Mouse (Mus musculus) liver, adult 2 months (tissue): Measurements from ENCODE around the gene Nfia. TPM values are rescaled to one million over a fixed set of nuclear protein-coding genes. Genes with fewer than 3 reads are reported as not detected.

Experiments used
- DNase-seq: peaks from one replicate; pipeline ENCODE4 v3.0.0-alpha.2; 2011; ENCODE audit warnings: low read depth, low spot score; ENCODE audit errors: extremely low read depth
- H3K27ac ChIP-seq: fragments of 200-500 bp; replicated peaks from 2 replicates; pipeline ENCODE4 v1.5.1; 2012; ENCODE audit warnings: low read depth, mild to moderate bottlenecking, control low read depth, inconsistent platforms, low read length; ENCODE audit not compliant: insufficient read depth
- H3K27me3 ChIP-seq: fragments of 200-500 bp; 2 replicates; pipeline ENCODE4 v1.6.1; 2012; ENCODE audit warnings: mild to moderate bottlenecking, moderate library complexity, low read length, inconsistent platforms; ENCODE audit not compliant: control insufficient read depth, insufficient read depth
- H3K36me3 ChIP-seq: fragments of 200-500 bp; 2 replicates; pipeline ENCODE4 v1.6.1; 2012; ENCODE audit warnings: low read length, inconsistent platforms; ENCODE audit not compliant: control insufficient read depth, insufficient read depth
- H3K4me1 ChIP-seq: fragments of 200-500 bp; 2 replicates; pipeline ENCODE4 v1.6.1; 2011; ENCODE audit warnings: low read length; ENCODE audit not compliant: control insufficient read depth, insufficient read depth
- H3K4me3 ChIP-seq: fragments of 200-500 bp; 2 replicates; pipeline ENCODE4 v1.5.1; 2011; ENCODE audit warnings: low read depth, mild to moderate bottlenecking, control low read depth, low read length, moderate library complexity; ENCODE audit not compliant: insufficient read depth
- H3K79me2 ChIP-seq: fragments of 200-500 bp; 2 replicates; pipeline ENCODE4 v1.6.1; 2012; ENCODE audit warnings: inconsistent platforms, mild to moderate bottlenecking, low read length, moderate library complexity; ENCODE audit not compliant: control insufficient read depth, insufficient read depth
- H3K9ac ChIP-seq: fragments of 200-500 bp; 2 replicates; pipeline ENCODE4 v1.6.1; 2012; ENCODE audit warnings: low read depth, mild to moderate bottlenecking, control low read depth, inconsistent platforms, low read length
- CTCF ChIP-seq: fragments of 200-500 bp; IDR thresholded peaks from 2 replicates; pipeline ENCODE4 v1.5.1; 2011; ENCODE audit warnings: low read depth, low read length, control low read depth
- POLR2A ChIP-seq: fragments of 200-500 bp; IDR thresholded peaks from 2 replicates; pipeline ENCODE4 v1.6.1; 2011; ENCODE audit warnings: low read length, control low read depth; ENCODE audit not compliant: insufficient read depth; ENCODE audit errors: extremely low read depth
- WGBS: fragments of 180-500 bp; shearing (Covaris S2); methylation state at CpG from one replicate; pipeline ENCODE4 v1.1.7; 2018; 5-methylcytosine and 5-hydroxymethylcytosine counted together
- polyA plus RNA-seq: library from polyadenylated mRNA; depleted of rRNA; stranded (reverse); fragments of >200 nt; gene quantifications from 2 replicates; pipeline ENCODE4 v1.2.3, GENCODE M21; 2012
- total RNA-seq: library from RNA; depleted of rRNA; stranded (reverse); fragments of >200 nt; gene quantifications from 2 replicates; pipeline ENCODE4 v1.2.3, GENCODE M21; 2014

Nfia gene
- total and polyA plus RNA-seq, 2 experiments: 12.5 to 32.2 TPM

DNA sequence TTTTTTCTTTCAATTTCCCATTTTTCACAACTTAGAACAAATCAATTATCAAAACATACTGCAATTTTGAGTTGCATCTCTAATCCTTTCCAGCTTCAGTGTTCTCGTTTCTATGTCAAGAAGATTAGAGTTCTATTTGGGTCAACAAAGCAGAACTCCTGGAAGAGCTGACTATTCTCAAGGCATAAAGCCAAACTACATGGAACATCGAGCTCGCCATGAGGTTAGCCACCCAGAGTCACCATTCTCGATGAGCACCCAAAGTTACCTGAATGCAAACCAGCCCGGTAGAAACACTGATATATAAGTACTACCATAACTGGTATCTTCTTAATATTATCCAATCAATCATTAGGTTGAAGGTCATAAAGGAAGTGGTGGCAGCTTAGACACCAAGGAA is 5.0 kb upstream of the Nfia start:
- H3K36me3 ChIP-seq: no peaks in the 10 kb centered on the region
- no peaks in the 10 kb centered on the region for H3K27me3 ChIP-seq

DNA sequence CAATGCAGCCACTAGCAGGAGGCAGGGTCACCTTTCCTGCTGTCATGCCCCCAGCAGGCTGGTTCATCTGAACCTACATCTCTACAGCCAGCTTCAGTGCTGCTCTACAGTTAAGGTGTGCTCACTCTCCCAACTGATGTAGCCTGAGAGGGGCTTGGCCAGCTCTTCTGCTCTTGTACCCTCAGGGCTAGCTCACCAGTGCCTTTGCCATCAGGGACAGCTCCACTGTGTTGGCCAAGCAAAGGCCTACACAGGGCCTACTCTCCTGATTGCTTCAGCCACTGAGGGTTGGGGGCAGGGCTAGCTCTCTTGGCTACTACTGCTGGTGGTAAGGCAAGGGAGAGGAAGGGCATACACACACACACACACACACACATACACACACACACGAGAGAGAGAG is 2.7 kb upstream of the Nfia start:
- H3K36me3 ChIP-seq: no peaks in the 10 kb centered on the region
- no peaks in the 10 kb centered on the region for H3K79me2 ChIP-seq
- H3K4me1 ChIP-seq: peaks cover 13% of the 10 kb centered on the region; the same call in 1 of the 2 replicates
- H3K27me3 ChIP-seq: no peaks in the 10 kb centered on the region
- WGBS: no CpG with 5 or more reads among the region's 1 CpGs
- no peak for DNase-seq
- H3K4me3 ChIP-seq: no peak overlapping the region
- H3K27ac ChIP-seq: no peak overlapping the region
- H3K9ac ChIP-seq: no peak overlapping the region
- no peak for TF ChIP-seq CTCF
- no peak for TF ChIP-seq POLR2A

More for the DNA sequence above, 5.0 kb upstream of the Nfia start:
- TF ChIP-seq CTCF (no peak), POLR2A (no peak)
- 88% methylated on average over 5 of the region's 5 CpGs for WGBS
- H3K79me2 ChIP-seq: no peaks in the 10 kb centered on the region
- H3K27ac ChIP-seq: no peak overlapping the region
- no peak overlapping the region for H3K9ac ChIP-seq
- no peak for DNase-seq
- peaks cover 8% of the 10 kb centered on the region for H3K4me1 ChIP-seq
- no peak overlapping the region for H3K4me3 ChIP-seq

DNA sequence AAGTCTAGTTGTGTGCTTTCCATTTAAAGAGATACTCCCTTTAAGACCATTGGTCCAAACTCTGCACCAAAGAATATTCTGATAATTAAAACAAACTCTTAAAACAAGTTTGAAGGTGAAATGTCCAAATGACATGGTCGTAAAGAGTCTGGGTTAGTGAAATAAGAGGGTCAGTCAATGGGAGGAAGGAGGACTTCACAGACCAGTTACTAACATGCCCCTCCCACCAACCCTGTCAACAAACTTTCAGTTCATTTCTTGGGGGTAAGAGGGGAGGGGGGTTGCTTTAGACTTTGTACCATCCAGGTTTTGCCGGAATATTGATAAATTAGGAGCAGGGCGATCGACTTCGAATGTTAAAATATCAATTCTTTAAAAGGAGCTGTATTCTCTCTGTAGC is 1.1 kb upstream of the Nfia start:
- no peak for TF ChIP-seq POLR2A
- no peak for TF ChIP-seq CTCF
- H3K27me3 ChIP-seq: no peaks in the 10 kb centered on the region
- peak overlapping the region; percentile 57 for H3K4me3 ChIP-seq
- peaks cover 8% of the 10 kb centered on the region; the same call in 1 of the 2 replicates for H3K4me1 ChIP-seq
- peak; percentile 47 for DNase-seq
- H3K9ac ChIP-seq: peak overlapping the region; percentile 69
- whole genome bisulfite sequencing: 5% methylated on average over 5 of the region's 5 CpGs
- no peaks in the 10 kb centered on the region for H3K36me3 ChIP-seq
- peak overlapping the region; percentile 81 for H3K27ac ChIP-seq
- H3K79me2 ChIP-seq: no peaks in the 10 kb centered on the region

DNA sequence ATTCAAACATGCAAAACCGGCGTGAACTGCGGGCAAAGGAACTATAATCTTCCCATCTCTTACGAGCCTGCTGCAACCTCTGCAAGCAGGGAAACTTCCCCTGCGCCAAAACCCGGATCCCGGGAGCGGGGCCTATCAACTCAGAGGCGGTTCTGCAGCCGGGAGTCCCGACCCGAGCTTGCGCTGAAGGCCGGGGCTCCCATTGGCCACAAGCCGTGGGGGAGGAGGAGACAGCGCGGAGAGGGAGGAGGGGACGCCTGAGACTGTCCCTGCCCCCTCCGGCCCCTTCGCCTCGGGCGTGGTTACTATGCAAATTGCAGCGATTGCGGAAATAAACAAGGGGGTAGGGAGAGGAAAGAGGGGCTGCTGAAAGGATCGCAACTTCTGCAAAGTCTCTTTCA is 450 bp upstream of the Nfia start:
- Histone ChIP-seq H3K36me3 (no peaks in the 10 kb centered on the region), H3K4me3 (peak overlapping the region; percentile 61), H3K27me3 (no peaks in the 10 kb centered on the region), H3K79me2 (no peaks in the 10 kb centered on the region), H3K9ac (peak overlapping the region; percentile 75), H3K4me1 (peaks cover 8% of the 10 kb centered on the region; the same call in 1 of the 2 replicates), H3K27ac (peak overlapping the region; percentile 98)
- WGBS: under 1% methylated on average over 25 of the region's 25 CpGs
- TF ChIP-seq POLR2A (peak; percentile 77), CTCF (no peak)
- DNase-seq: peak; percentile 94

DNA sequence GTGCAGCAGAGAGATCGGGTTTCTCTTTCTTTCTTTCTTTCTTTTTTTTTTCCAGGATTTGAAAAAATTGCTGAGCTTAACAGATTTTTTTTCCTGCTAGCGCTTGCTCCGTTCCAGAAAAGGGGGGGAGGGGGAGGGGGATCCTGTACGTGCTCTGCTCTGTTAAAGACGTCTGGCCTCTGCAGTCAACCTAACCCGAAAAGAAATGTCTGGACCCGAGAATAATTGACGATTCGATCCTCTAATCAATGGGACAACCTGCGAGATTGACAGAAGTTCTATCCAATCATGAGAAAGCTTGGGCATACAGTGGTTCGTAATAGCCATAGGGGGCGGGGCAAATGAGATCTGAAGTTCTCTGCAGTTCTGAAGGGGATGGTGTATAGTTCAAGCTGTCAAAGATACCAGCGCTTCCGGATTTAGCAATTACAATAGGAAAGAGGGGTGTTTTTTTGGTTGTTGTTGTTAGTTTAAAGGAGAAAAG is 618 bp downstream of the Nfia start:
- H3K27ac ChIP-seq: peak overlapping the region; percentile 15; the same call in 1 of the 2 replicates
- no peaks in the 10 kb centered on the region for H3K27me3 ChIP-seq
- no peaks in the 10 kb centered on the region for H3K36me3 ChIP-seq
- peaks cover 8% of the 10 kb centered on the region; the same call in 1 of the 2 replicates for H3K4me1 ChIP-seq
- WGBS: under 1% methylated on average over 14 of the region's 14 CpGs
- H3K79me2 ChIP-seq: peaks cover 5% of the 10 kb centered on the region
- TF ChIP-seq POLR2A: peak; percentile 38; the same call in 1 of the 2 replicates
- no peak for TF ChIP-seq CTCF
- DNase-seq: peak; percentile 99
- H3K4me3 ChIP-seq: no peak overlapping the region; the same call in 1 of the 2 replicates
- H3K9ac ChIP-seq: no peak overlapping the region

DNA sequence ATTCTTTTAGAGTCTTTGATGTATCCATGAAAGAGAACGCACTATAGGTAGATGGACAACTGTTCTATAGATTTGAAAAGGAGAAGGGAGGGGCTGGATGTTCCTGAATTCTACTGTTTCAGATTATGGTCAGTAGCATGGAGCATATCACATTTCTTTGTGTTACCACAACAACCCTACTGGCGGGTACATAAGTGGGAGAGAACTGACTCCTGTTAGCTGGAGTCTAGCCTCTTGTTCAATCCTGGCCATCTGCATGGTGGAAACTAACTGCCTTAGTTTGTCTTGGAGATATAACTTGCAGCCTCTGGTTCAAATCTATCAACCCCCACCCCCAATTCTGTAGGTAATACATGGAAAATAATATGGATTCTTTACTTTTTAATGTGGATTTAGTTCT is 1.3 kb downstream of the Nfia start:
- H3K4me3 ChIP-seq: no peak overlapping the region; the same call in 1 of the 2 replicates
- DNase-seq: no peak
- peaks cover 8% of the 10 kb centered on the region; the same call in 1 of the 2 replicates for H3K4me1 ChIP-seq
- WGBS: 74% methylated on average over 2 of the region's 2 CpGs
- H3K79me2 ChIP-seq: peaks cover 11% of the 10 kb centered on the region
- no peaks in the 10 kb centered on the region for H3K27me3 ChIP-seq
- H3K36me3 ChIP-seq: no peaks in the 10 kb centered on the region
- 0 out of 2 replicates have a peak overlapping the region, but pooled peaks have one; percentile 2 for H3K27ac ChIP-seq
- H3K9ac ChIP-seq: no peak overlapping the region
- TF ChIP-seq POLR2A: no peak
- no peak for TF ChIP-seq CTCF
